Mouse (Mus musculus): ENCODE data around the gene E2f6.

E2f6 gene

DNA sequence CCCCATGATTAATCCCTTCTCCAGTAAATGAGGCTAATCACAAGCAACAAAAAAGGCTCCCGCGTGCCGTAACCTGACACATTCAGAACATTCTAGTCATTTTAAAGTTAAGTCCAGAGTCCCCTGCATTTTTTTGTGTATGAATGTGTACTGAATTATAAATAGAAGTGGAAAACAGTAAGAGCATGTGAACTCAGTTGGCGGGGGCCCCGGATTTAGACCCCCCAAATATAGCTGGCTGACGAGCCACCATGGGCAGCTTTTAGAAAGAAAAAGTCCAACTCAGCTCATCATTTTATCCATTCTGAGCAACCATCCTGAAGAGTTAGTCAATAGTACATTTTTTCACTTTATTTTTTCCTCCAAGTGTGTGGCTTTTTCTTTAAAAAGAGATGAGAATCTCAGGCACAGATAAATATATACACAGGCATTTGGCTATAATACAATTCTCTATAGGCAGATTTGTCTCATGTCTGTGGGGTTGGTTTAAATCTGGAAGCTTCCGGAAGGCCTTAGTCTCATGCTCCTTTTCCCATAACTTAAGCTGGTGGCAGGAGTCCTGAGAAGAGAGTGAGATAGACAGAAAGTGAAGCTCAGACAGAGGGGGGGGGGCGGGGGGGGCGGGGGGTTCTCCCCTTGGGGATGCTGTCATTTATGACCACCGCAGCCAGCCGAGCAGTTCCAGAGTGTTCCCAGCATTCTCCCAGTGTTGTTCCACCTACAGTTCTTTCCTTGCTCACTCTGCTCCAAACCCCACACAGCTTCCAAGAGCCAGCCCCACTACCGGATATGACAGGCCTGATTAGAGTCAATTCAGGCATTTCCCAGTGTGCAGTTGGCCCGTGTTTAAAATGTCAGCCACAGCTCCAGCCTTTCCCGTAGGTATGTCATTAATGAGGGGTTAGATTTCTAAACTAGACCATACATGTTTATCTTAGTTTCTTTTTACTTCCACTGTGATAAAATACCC, 34.1 kb downstream of the E2f6 start:
- in situ Hi-C loops (cut with MboI; ENCODE audit: low sequenced_read_pairs): no loop called here

DNA sequence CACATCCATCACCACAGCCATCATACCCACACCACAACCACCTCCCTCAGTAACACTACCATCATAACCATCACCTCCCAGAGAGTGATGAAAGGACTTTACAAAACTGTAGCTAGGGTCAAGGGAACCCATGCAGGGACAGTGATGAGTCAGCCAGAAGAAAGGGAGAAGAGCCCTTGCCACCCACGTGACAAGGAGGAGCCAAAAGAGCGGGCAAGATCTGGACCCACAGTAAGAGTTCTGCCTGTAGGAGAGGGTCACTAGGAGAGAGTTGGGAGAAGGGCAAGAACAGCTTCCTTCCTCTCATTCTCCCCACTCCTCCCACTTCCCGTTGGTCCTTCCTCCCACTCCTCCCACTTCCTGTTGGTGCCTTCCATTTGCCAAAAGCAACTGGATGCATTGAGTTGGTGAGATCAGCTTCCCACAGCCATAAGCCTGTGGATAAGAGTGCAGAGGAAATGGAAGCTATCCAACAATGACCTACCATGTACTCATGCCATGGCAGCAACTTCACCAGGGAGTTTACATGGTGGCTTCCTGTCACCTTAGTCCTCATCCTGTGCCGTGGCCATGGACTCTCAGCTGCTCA, 36.5 kb downstream of the E2f6 start:
- in situ Hi-C loops (cut with MboI; ENCODE audit: low sequenced_read_pairs): no loop called here

DNA sequence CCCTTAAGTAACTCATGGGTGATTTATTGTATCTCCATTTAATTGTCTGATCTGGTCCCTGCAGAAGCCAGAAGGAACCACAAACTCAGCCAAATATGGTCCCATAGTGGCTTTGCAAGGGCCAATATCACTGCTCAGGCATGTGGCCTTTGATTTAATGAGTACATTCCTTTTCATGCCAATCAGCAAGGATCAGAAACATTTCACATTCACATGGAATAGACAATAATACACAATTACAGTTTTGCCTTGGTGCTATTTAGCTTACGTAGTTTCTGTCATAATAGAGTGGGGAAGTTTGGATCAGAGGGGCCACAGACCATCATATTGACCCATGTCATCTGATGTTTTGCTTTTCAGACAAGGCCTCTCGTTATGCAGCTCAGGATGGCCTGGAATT, 37.7 kb downstream of the E2f6 start:
- in situ Hi-C loops (cut with MboI; ENCODE audit: low sequenced_read_pairs): no loop called here

DNA sequence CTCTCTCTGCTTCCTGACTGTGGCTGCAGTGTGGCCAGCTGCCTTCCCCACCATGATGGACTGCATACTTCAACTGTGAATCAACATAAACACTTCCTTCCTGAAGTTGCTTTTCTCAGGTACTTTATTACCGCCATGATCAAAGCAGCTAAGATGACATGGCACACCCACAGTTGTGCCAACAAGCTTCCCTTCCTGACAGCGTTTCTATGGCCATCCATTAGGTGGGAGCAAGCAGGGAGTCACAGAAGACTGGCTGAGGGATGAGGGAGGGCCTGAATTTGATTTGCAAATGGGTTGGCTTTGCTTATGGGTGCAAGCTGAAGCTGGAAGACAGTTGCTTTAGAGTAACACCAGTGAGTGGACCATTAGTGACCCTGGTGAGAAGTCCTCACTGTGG, 39.1 kb downstream of the E2f6 start:
- in situ Hi-C loops (cut with MboI; ENCODE audit: low sequenced_read_pairs): no loop called here

DNA sequence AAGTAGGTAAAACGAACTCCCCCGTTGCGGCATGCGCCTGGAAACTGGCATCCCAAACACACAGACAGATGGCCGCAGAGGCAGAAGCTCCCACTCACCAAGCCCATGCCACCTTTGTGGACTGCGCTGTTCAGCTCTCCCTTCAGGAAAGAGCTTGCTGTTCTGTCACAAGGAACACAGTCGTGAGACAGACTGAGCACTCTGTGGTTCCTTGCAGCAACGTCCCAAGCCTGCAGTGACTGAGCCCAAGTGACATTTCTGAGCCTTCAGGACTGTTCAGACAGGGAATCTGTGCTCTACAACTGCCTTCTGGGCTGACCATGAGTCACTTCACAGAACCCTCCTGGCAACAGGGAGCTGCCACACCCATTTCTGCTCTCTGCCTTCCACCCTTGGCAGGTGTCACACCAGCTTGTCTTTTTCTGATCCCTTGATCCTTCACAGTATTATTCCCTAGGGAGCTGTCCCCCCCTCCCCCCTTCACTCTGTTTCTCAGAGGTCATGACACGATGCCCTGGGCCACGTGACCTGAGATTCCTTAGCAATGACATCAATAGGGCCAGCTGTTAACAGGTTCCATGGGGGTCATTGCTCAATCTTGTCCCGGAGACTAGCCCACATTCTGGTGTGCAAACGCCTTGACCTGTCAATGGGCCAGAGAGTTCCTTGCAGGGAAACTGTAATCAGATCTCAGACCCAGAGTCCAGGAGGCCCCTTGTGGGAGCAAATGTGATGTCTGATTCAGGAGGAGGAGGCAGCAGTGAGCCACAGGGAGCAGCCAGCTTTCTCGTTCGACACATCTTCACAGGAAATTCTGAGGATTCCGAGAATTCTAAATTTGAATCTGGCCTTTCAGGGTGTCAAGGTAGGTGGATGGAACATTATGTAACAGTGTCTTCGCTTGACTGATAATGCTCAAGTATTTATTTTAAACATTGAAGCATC, 39.9 kb downstream of the E2f6 start:
- in situ Hi-C loops (cut with MboI; ENCODE audit: low sequenced_read_pairs): no loop called here

DNA sequence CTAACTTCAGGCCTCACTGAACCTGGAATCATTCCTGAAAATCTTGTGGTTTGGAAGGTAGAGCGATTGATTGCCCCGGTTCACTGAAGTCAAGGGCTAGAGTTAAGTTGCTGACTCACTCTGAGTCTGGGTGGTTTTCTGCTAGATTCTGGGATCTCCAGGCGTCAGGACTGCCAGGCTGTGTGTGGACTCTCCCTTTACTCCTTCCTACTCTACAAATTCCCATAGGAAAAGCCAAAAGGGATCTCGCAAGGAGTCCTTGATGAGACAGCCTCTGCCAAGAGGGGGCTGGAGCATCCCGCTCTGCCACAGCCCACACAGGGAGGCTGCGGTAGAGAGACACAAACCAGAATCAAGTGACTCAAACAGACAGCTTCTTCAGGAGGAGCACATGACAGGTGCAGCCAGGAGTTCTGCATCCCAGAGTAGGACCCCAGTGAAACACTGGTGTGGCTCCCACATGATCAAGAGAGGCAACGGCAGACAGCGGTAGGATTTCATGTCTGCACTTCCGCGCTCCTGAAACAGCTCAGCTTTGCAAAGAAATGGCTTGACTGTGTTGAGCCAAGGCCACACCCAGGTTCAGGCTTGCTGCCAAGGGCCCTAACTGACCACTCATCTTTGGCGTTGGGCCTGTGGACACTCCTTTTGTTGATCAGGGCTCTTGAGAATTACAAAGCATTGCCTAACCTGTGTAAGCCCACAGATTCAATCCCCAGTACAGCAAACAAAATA, 42.8 kb downstream of the E2f6 start:
- in situ Hi-C loops (cut with MboI; ENCODE audit: low sequenced_read_pairs): no loop called here

DNA sequence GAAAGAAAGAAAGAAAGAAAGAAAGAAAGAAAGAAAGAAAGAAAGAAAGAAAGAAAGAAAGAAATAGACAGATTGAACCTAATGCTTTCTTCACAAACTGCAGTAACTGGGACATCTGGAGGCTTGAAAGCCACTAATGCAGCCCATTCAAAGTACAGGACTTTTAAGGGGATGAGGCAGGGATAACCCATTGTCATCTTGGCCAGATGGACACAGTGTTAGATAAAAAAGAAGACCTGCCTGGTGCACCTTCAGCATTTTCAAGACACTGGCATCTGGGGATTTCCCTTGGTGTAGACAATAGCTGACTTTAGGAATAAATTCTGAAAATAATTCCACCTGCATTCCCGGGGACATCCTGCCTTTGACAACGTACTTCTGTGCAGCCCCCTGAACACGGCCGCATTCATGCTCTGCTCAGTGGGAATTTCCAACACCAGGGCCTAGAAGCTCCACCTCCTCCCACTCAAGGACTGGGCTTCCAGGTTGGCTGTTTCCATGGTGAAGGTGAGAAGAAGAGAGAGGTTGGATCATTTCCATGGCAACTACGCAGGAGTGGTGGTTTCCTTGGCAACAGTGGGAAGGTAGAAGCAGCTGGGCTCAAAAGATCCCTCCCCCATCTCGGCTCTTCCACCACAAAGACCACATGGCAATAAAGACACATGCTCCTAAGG, 45.0 kb downstream of the E2f6 start:
- in situ Hi-C loops (cut with MboI; ENCODE audit: low sequenced_read_pairs): no loop called here

DNA sequence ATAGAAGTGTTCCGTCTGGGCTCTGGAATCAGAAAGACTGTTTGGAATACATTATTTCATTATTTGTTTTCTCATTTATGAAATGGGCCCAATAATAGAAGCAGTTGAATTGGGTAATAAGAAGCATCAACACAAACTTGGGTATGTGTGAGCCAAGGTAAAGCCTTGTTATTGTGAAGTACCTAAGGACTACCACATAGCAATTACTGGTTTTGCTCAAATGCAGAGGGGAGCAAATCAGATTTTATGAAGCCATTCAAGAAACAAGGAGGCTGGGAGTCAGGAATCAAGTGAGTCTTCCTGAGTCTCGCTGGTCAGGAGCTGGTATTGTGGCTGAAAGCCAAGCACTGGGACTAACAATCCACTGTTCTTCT, 45.5 kb downstream of the E2f6 start:
- in situ Hi-C loops (cut with MboI; ENCODE audit: low sequenced_read_pairs): no loop called here

DNA sequence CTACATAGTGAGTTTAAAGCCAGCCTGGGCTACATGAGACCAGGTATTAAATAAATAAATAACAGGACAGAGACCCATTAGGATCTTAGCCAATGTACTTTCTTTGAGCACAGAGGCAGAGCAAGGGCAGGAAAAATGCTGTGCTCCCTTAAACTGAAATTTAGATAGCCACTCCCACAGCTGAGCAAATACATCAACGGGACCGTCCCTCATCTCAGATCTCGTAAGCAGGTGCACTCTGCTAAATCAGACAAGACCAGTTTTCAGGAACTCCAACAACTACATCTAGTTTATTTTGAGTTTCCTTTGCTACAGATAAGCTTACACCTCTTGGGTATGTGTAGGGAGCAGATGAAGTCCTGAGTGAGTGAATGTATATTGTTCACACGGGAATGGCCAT, 47.3 kb downstream of the E2f6 start:
- in situ Hi-C loops (cut with MboI; ENCODE audit: low sequenced_read_pairs): no loop called here

DNA sequence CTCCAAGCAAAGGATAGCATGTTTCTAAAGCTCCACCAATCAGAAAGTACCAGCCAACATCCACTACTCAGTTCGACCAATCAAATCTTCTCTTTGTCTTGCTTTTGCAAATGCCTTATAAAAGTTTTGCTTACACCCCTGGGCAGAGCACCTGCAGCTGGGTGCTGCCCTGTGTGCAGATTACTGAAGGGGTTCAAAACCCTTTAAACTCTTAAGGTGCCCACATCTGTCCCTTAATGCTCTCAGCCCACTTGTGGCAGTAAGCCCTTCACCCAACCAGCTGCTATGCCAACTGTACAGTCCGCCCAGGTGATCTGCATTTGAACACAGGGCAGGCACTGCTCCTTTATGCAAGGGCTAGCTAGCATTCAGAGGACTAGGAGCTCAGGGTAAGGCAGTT, 49.0 kb downstream of the E2f6 start:
- in situ Hi-C loops (cut with MboI; ENCODE audit: low sequenced_read_pairs): no loop called here

DNA sequence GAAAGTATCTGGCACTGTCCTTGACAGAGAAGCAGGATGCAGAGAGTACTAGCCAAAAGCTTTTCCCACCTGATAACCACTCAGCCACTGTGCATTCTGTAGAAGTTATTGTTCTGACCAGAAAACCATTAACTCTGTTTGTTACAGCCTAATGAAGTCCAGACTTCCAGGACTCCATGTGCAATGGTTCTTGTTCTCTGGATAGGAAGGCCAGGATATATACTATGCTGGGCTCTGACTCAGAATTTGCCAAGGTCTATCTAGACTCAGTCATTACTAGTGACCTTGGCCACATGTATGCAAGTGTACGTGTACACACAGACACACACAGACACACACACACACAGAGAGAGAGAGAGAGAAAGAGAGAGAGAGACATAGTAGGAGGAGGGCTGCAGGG, 49.8 kb downstream of the E2f6 start:
- in situ Hi-C loops (cut with MboI; ENCODE audit: low sequenced_read_pairs): no loop called here

DNA sequence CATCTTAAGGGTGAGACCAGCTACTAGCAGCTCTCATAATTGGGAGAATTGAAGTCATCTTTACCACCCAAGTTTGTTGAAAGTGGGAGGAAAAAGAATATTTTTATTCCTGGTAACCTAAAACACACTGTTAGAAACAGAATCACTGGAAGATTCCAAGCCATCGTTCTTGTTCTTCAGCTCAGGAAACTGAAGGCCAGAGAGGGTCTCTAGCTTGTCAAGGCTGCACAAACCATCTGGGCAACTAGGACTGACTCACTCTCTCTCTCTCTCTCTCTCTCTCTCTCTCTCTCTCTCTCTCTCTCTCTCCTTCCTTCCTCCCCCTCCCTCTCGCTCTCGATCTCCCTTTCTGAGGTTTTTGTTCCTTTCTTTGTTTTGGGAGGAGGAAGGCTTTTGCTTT, 50.2 kb downstream of the E2f6 start:
- in situ Hi-C loops (cut with MboI; ENCODE audit: low sequenced_read_pairs): no loop called here

DNA sequence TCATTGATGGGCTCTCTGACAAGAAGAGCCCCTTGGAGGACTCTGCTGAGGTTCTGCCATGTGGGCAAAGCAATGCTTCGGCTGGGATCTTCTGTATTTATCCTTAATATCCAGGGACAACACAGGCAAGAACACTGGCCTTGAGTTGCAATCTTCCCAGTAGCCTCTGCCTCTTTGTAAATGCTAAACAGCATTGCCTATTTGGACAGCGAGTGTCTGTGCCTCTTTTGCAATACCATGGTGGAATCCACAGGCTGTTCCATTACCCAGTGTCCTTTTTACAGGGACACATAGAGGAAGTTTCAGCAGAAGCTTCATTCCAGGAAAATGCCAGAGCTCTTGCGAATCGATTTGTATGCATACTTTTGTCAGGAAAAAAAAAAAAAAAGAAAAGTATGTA, 53.7 kb downstream of the E2f6 start:
- in situ Hi-C loops (cut with MboI; ENCODE audit: low sequenced_read_pairs): no loop called here

DNA sequence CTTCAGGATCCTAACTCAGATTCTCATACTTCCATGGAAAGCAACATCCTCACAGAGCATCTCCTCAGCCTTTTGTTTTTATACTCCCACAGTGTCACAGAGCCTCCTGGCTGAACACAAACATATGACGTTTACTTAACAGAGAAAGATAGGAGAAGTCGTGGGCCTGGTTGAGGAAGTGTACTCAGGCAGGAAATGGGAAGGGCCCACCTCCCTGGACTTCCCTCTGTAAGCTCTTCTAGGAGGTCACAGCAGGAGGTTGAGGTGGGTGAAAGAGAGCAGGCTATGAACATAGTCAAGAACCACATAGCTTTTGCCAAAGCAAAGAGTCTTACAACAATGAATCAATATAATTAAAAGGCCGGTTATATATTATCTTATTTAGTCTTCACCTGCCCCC, 55.1 kb downstream of the E2f6 start:
- in situ Hi-C loops (cut with MboI; ENCODE audit: low sequenced_read_pairs): no loop called here

DNA sequence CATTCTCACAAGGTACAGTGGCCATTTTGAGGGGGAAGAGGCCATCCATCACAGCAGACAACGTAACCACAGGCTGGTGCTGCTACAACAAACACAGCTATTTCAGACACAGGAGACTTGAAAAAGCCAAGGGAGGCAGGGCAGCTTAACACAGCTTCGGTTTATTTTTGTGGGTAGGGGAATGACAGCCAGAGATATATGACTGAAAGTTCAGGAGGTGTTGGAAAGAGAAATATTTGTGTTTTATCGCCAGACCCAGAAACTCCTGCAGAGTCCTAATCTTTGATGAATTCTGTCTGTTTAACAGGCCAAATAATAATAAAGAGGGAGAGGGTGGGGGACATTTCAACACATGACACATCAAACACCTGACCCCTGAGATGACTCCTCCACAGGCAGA, 55.7 kb downstream of the E2f6 start:
- in situ Hi-C loops (cut with MboI; ENCODE audit: low sequenced_read_pairs): no loop called here

DNA sequence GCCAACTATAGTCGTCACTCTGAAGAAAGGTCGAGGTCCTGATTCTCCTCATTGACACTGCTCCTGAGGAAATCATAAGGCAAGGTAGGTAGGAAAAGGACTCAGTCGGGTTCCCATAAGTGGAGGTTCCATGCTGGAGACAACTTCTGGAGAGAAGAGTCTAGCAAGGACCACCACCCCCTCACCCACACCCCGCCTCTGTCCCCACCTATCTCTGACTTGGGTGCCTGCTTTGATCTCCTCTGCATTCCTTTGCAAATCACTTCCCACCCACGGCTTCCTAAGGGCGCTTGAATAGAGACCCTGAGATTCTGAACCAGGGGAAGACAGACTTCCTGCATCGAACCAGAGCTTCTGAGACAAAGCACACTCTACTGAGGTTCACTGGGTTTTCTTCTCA, 56.5 kb downstream of the E2f6 start:
- in situ Hi-C loops (cut with MboI; ENCODE audit: low sequenced_read_pairs): no loop called here

DNA sequence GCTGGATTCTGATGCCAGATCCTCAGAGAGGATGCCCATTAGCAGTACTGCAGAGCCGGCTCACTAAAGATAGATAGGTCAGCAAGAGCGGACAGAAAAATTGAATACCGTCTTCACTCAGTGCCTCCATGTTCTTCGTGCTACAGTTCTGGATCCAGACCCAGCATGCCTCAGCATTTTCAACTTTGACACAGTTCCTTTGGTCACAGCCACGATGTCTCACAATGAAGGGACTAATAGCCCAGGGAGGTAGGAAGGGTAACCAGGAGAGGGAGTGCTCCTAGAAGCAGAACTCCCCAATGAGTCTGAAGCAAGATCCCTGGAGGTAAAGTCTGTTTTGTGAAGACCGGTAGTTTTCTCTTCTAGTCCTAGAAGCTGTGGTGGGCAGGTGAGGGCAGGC, 57.9 kb downstream of the E2f6 start:
- in situ Hi-C loops (cut with MboI; ENCODE audit: low sequenced_read_pairs): no loop called here

DNA sequence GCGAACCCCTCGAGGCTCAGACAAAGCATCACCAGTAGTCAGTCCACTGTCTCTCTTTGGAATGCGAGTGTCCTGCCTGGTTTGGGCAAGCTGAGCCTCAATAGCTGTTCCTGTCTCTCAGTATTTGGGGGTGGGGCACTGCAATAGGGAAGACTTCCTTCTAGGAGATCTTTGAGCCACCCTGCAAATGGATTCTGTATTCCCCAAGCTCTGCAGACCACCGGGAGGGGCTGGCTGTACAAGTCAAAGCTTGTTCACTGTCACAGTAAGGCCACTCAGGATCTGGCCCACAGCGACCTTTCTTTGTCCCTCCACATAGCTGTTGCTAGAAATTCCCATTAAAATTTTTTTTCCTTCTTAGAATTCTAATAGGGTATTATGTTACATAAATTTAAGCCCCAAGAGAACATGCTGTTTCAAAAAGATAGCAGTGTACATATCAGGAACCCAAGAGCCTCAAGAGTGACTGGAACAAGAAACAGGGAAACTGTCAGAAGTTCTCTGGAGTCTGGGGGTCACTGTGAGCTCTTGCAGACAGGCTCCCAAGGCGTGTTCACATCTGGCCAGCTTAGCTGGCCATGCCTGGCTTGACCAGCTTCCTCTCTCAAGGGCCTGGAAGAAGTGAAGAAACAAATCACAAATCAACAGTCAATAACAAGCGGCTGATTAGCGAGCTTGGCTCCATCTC, 58.5 kb downstream of the E2f6 start:
- in situ Hi-C loops (cut with MboI; ENCODE audit: low sequenced_read_pairs): no loop called here

DNA sequence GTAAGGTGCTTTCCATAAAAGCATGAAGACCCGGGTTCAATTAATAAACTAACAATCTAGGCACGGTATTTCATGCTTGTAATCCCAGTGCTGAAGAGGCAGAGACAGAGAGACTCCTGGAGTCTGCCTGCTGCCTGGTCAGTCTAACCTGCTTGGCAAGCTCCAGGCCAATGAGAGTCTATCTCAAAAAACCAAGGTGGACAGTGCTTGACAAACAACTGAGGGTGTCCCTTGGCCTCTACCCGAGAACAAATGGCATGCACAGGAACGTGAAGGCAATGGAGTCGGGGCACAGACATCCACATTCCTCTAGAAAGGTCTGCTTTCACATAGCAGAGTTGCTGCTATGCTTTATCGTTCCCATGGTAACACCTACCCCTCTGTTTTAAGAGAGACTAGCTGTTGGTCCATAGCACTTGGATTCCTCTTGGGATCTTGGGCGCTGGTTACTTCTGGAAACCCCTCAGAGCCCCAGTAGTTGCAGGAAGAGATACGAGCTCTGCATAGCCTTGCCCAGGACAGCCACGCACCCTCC, 59.2 kb downstream of the E2f6 start:
- in situ Hi-C loops (cut with MboI; ENCODE audit: low sequenced_read_pairs): no loop called here

Measured in CH12F3 (cell line).